Mouse (Mus musculus) myocyte (in vitro differentiated cells): ENCODE measurements around the gene Fggy.

ENCODE experiments used
- CEBPB ChIP-seq: IDR thresholded peaks from 2 replicates; pipeline ENCODE4 v1.6.1; 2011; ENCODE audit warnings: mild to moderate bottlenecking, moderate library complexity; ENCODE audit not compliant: poor library complexity, insufficient read depth, severe bottlenecking
- E2F4 ChIP-seq: IDR thresholded peaks from one replicate; pipeline ENCODE4 v1.6.1; 2011; ENCODE audit warnings: mild to moderate bottlenecking, control low read depth, moderate library complexity; ENCODE audit not compliant: insufficient read depth
- MAX ChIP-seq: IDR thresholded peaks from one replicate; pipeline ENCODE4 v1.6.1; 2011; ENCODE audit warnings: low read depth, mild to moderate bottlenecking, control low read depth
- MYOD1 ChIP-seq, 3 experiments: IDR thresholded peaks; one replicate each; pipeline ENCODE4 v1.6.1; 2011; ENCODE audit warnings: control low read depth in 2 of 3, low read depth in 2 of 3, mild to moderate bottlenecking in 2 of 3, moderate library complexity in 1 of 3; ENCODE audit not compliant: insufficient read length in 2 of 3, control insufficient read depth in 1 of 3
- MYOG ChIP-seq, 3 experiments: IDR thresholded peaks; one replicate each; pipeline ENCODE4 v1.6.1; 2011; ENCODE audit warnings: control low read depth in 2 of 3, low read depth in 2 of 3, mild to moderate bottlenecking in 2 of 3; ENCODE audit not compliant: insufficient read length in 2 of 3, control insufficient read depth in 1 of 3, insufficient read depth in 1 of 3
- POLR2A ChIP-seq: IDR thresholded peaks from one replicate; pipeline ENCODE4 v1.6.1; 2011; ENCODE audit warnings: low read depth, mild to moderate bottlenecking, control low read depth, moderate library complexity; ENCODE audit not compliant: insufficient read length
- POLR2AphosphoS2 ChIP-seq: IDR thresholded peaks from one replicate; pipeline ENCODE4 v1.6.1; 2011; ENCODE audit warnings: low read depth, control low read depth; ENCODE audit not compliant: insufficient read length
- REST ChIP-seq: IDR thresholded peaks from one replicate; pipeline ENCODE4 v1.6.1; 2011; ENCODE audit warnings: mild to moderate bottlenecking, control low read depth, moderate library complexity; ENCODE audit not compliant: insufficient read depth, insufficient read length
- TCF12 ChIP-seq: IDR thresholded peaks from one replicate; pipeline ENCODE4 v1.6.1; 2011; ENCODE audit warnings: mild to moderate bottlenecking, control low read depth; ENCODE audit not compliant: poor library complexity, insufficient read depth, severe bottlenecking
- USF1 ChIP-seq: IDR thresholded peaks from one replicate; pipeline ENCODE4 v1.6.1; 2011; ENCODE audit warnings: low read depth, mild to moderate bottlenecking, control low read depth, moderate library complexity

DNA sequence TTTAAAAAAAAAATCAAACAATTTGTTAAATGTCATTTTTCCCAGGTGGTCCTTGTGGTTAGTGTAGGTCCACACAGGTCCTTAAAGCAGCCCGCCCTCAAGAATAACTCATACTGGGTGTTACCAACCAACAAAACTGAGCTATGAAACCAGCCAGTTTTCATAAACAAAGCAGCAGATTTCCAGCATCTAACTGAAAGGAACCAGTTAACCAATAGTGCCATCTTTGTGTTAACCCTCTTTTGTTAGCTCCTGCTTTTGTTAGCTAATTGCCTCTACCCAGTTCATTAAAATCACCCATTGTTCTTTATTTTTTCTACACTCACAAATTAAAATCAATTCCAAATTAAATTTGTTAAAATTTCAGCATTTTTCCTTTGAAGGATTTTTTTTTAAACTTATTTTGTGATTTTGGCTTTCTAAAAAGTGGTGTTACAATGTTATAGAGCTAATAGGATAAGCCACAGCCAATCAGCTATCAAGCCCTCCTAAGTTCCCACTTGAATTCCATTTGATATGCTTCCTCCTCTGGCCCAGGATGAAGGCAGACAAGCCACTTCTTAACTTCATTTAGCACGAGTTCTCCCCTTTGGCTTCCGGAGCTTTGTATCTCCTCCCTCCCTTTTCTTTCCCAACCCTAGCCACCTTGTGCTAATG is 15.8 kb upstream of the Fggy start:
- TF ChIP-seq MAX (no peak), POLR2AphosphoS2 (no peak), TCF12 (no peak), POLR2A (no peak), E2F4 (no peak), CEBPB (no peak), USF1 (no peak), MYOD1 (IDR thresholded peaks at IDR 0.05; ENCODE audit: control insufficient read depth in 1 of 3, insufficient read length in 2 of 3, low read depth in 2 of 3) (no peak), REST (no peak), MYOG (IDR thresholded peaks at IDR 0.05; ENCODE audit: control insufficient read depth in 1 of 3, insufficient read depth in 1 of 3, insufficient read length in 2 of 3, low read depth in 2 of 3) (no peak)
